ENCODE assay signal across 21 mouse cellular contexts in genomic region chr19:25475806-25476205, GRCm38 (mm10). TPM values are rescaled to one million over a fixed set of nuclear protein-coding genes. Genes with fewer than 3 reads are reported as not detected.
A peak's percentile ranks its signal among the peaks of the same experiment; 100 is the strongest.
DNase-seq lines count a peak whose midpoint lies in the region; ATAC-seq and TF ChIP-seq lines count a peak whose summit lies in the region.
"Not testable (repeated sequence)": the region's sequence is repeated elsewhere in the genome, so short reads cannot be mapped to it uniquely, and the experiment has no call there.
"Had no signal": no experiment of that assay in that cellular context is flagged by ENCODE, and none has a peak within 500 bp of the region (broad histone marks: within the 10 kb centered on the region; RNA-seq: fewer than 3 reads in every experiment).

No protein-coding gene starts in this region.

- intact Hi-C loops in left cerebral cortex, adult 2 months (cut with DNase I): not testable (repeated sequence)

- peak; percentile 38 for TF ChIP-seq CTCF in left cerebral cortex, adult 2 months (IDR thresholded peaks at IDR 0.05)
- TF ChIP-seq CTCF in midbrain, postnatal 0 days (IDR thresholded peaks at IDR 0.05): peak; percentile 45

- H3K36me3 ChIP-seq in ES-E14 (ENCODE audit: control insufficient read depth, insufficient read depth, low read length, poor library complexity, severe bottlenecking); embryonic facial prominence, embryonic 11.5 days (replicated peaks; ENCODE audit: control insufficient read depth, insufficient read depth, low read depth, low read length); hindbrain, embryonic 11.5 days (ENCODE audit: control insufficient read depth, insufficient read depth, low read length); midbrain, postnatal 0 days (ENCODE audit: insufficient read depth, low read length): not testable (repeated sequence)

- H3K4me1 ChIP-seq in ES-E14 (ENCODE audit: control insufficient read depth in 2 of 2, insufficient read depth in 2 of 2, low read length in 2 of 2, poor library complexity in 1 of 2); embryonic facial prominence, embryonic 11.5 days (ENCODE audit: control insufficient read depth, insufficient read depth, low read length); hindbrain, embryonic 11.5 days (replicated peaks; ENCODE audit: control insufficient read depth, insufficient read depth, low read length); midbrain, postnatal 0 days (ENCODE audit: insufficient read depth, low read length): not testable (repeated sequence)

- in situ Hi-C loops in ES-E14 (cut with MboI; ENCODE audit: low sequenced_read_pairs in 2 of 2, unreplicated experiment in 2 of 2): loop anchor here in 1 of 2 experiments (10.0 kb wide), 1 partner anchor 149 kb away; no protein-coding TSS in a partner anchor

- H3K4me3 ChIP-seq in ES-E14 (ENCODE audit: insufficient read depth in 1 of 2, low read depth in 1 of 2, low read length in 2 of 2, poor library complexity in 1 of 2, severe bottlenecking in 1 of 2); embryonic facial prominence, embryonic 11.5 days (ENCODE audit: low read depth, low read length); hindbrain, embryonic 11.5 days (ENCODE audit: low read depth, low read length); left cerebral cortex, adult 2 months; midbrain, postnatal 0 days (ENCODE audit: low read depth, low read length): not testable (repeated sequence)

- H3K4me2 ChIP-seq in embryonic facial prominence, embryonic 11.5 days (ENCODE audit: low read depth, low read length); hindbrain, embryonic 11.5 days (replicated peaks; ENCODE audit: low read depth, low read length); midbrain, postnatal 0 days (ENCODE audit: low read depth, low read length, poor library complexity, severe bottlenecking): not testable (repeated sequence)

- 63% methylated on average over 4 of the region's 4 CpGs for WGBS in embryonic facial prominence, embryonic 11.5 days
- 59% methylated on average over 4 of the region's 4 CpGs for WGBS in hindbrain, embryonic 11.5 days
- WGBS in midbrain, postnatal 0 days: 61% methylated on average over 4 of the region's 4 CpGs

- H3K9ac ChIP-seq in ES-E14 (ENCODE audit: insufficient read depth, low read depth, low read length, poor library complexity, severe bottlenecking); embryonic facial prominence, embryonic 11.5 days (replicated peaks; ENCODE audit: low read length); hindbrain, embryonic 11.5 days (ENCODE audit: low read depth, low read length); midbrain, postnatal 0 days (replicated peaks; ENCODE audit: low read length, poor library complexity, severe bottlenecking): not testable (repeated sequence)

- H3K9me3 ChIP-seq in ES-E14 (ENCODE audit: control insufficient read depth, insufficient read depth, low read depth, low read length); embryonic facial prominence, embryonic 11.5 days (replicated peaks; ENCODE audit: control insufficient read depth, low read length); hindbrain, embryonic 11.5 days (ENCODE audit: control insufficient read depth, low read length); midbrain, postnatal 0 days (ENCODE audit: low read length): not testable (repeated sequence)

- H3K27me3 ChIP-seq in embryonic facial prominence, embryonic 11.5 days (ENCODE audit: control insufficient read depth, insufficient read depth, low read length); hindbrain, embryonic 11.5 days (ENCODE audit: control insufficient read depth, insufficient read depth, low read length); midbrain, postnatal 0 days (ENCODE audit: insufficient read depth, low read length): not testable (repeated sequence)

- DNase-seq in 416B (ENCODE audit: low read depth): peak; percentile 18
- not testable (repeated sequence) for DNase-seq in ES-E14 (ENCODE audit: low read depth, low spot score); left cerebral cortex, adult 2 months (ENCODE audit: extremely low spot score in 1 of 2, low spot score in 2 of 2); midbrain, postnatal 0 days (ENCODE audit: low spot score)
- peak; percentile 8 for DNase-seq in adrenal gland, postnatal 25 days
- DNase-seq in embryonic facial prominence, embryonic 11.5 days (ENCODE audit: low spot score): peak; percentile 15
- DNase-seq in hindbrain, embryonic 11.5 days (ENCODE audit: low spot score): peak; percentile 18
- peak; percentile 9 for DNase-seq in thymus, postnatal 0 days (ENCODE audit: low spot score)

- not testable (repeated sequence) for H3K27ac ChIP-seq in ES-E14 (ENCODE audit: insufficient read depth, low read depth, low read length, poor library complexity, severe bottlenecking); embryonic facial prominence, embryonic 11.5 days (replicated peaks; ENCODE audit: low read depth, low read length); hindbrain, embryonic 11.5 days (ENCODE audit: low read depth, low read length); left cerebral cortex, adult 2 months; midbrain, postnatal 0 days (ENCODE audit: low read depth, low read length)

- ATAC-seq in embryonic facial prominence, embryonic 11.5 days (replicated peaks; ENCODE audit: insufficient number of reproducible peaks, low FRiP score, low TSS enrichment, low read depth); hindbrain, embryonic 11.5 days (ENCODE audit: low FRiP score); midbrain, postnatal 0 days (ENCODE audit: low FRiP score): not testable (repeated sequence)

TF ChIP-seq in ES-E14, 5 proteins besides CTCF, POLR2A, EP300 and RAD21:
- TF ChIP-seq ZC3H11A (IDR thresholded peaks at IDR 0.05; ENCODE audit: borderline replicate concordance, low read depth, low read length): peak; percentile 69

RNA-seq across cellular contexts. Expression of gene Dmrt1, which starts 29.6 kb away (rescaled TPM):
- total RNA-seq in ES-E14 (2012; rRNA removed): 7.9 and 12.3 TPM in 2 replicates
- total RNA-seq in adrenal gland, postnatal 25 days (2021): not detected in 2 replicates
- polyA plus RNA-seq in embryonic facial prominence, embryonic 11.5 days (2014; fragmentation: Nextera tagmentation; extraction: Ambion mirVana): 0.11 and 0.52 TPM in 2 replicates
- 0.06 and 0.15 TPM in 2 replicates for polyA plus RNA-seq in hindbrain, embryonic 11.5 days (2014; fragmentation: Nextera tagmentation; extraction: Ambion mirVana)
- not detected for total RNA-seq in left cerebral cortex, adult 2 months (2021)
- total RNA-seq in midbrain, postnatal 0 days (2014; rRNA removed): not detected in 2 replicates
- polyA plus RNA-seq in midbrain, postnatal 0 days (2015; fragmentation: Nextera tagmentation; extraction: Ambion mirVana): not detected in 2 replicates
- polyA plus RNA-seq in thymus, postnatal 0 days (2015; fragmentation: Nextera tagmentation; extraction: Ambion mirVana): not detected in 2 replicates
- total RNA-seq: gastrocnemius, adult 8-10 months; layer of hippocampus, adult 8-10 months; left cerebral cortex, adult 18-20 months; megakaryocyte-erythroid progenitor cell, adult 5-6 weeks had no signal
- polyA plus RNA-seq: C2C12; heart, embryonic 14.5 days; hindbrain, embryonic 12.5 days; intestine, embryonic 15.5 days; kidney, embryonic 16.5 days; liver, embryonic 13.5 days; midbrain, embryonic 16.5 days; stomach, embryonic 14.5 days; urinary bladder, adult 2 months had no signal
